Mouse (Mus musculus): ENCODE data around the gene Krtap19-2. TPM values are rescaled to one million over a fixed set of nuclear protein-coding genes. Genes with fewer than 3 reads are reported as not detected.

Gene Krtap19-2
- total and polyA plus RNA-seq, 3 experiments, result not detected

Other genes starting within 250 kb of the Krtap19-2 start
Only the 20 nearest of the 25 such genes appear.
- not detected in 2 replicates for gene 2310061N02Rik, start 166.3 kb downstream of the Krtap19-2 start, total RNA-seq (2014; fragmentation: Nextera tagmentation)
- gene 2310061N02Rik, start 166.3 kb downstream of the Krtap19-2 start, total RNA-seq (2017), result not detected in 2 replicates
- gene 2310061N02Rik, start 166.3 kb downstream of the Krtap19-2 start, polyA plus RNA-seq (2012), result not detected in 2 replicates
- gene Krtap13-1, start 145.4 kb downstream of the Krtap19-2 start, total RNA-seq (2014; fragmentation: Nextera tagmentation), result not detected in 2 replicates
- 0.27 TPM in 1 of 2 replicates, not detected in the other for gene Krtap13-1, start 145.4 kb downstream of the Krtap19-2 start, total RNA-seq (2017)
- gene Krtap13-1, start 145.4 kb downstream of the Krtap19-2 start, polyA plus RNA-seq (2012), result not detected in 2 replicates
- gene Krtap13, start 122.6 kb downstream of the Krtap19-2 start, total RNA-seq (2014; fragmentation: Nextera tagmentation), result not detected in 2 replicates
- gene Krtap13, start 122.6 kb downstream of the Krtap19-2 start, total RNA-seq (2017), result not detected in 2 replicates
- not detected in 2 replicates for gene Krtap13, start 122.6 kb downstream of the Krtap19-2 start, polyA plus RNA-seq (2012)
- not detected in 2 replicates for gene 2310034C09Rik, start 115.4 kb downstream of the Krtap19-2 start, total RNA-seq (2014; fragmentation: Nextera tagmentation)
- gene 2310034C09Rik, start 115.4 kb downstream of the Krtap19-2 start, total RNA-seq (2017), result not detected in 2 replicates
- not detected in 2 replicates for gene 2310034C09Rik, start 115.4 kb downstream of the Krtap19-2 start, polyA plus RNA-seq (2012)
- gene 2310057N15Rik, start 100.1 kb downstream of the Krtap19-2 start, total RNA-seq (2014; fragmentation: Nextera tagmentation), result not detected in 2 replicates
- 0.12 TPM in 1 of 2 replicates, not detected in the other for gene 2310057N15Rik, start 100.1 kb downstream of the Krtap19-2 start, total RNA-seq (2017)
- gene 2310057N15Rik, start 100.1 kb downstream of the Krtap19-2 start, polyA plus RNA-seq (2012), result not detected in 2 replicates
- gene Gm5965, start 96.4 kb downstream of the Krtap19-2 start, total RNA-seq (2014; fragmentation: Nextera tagmentation), result not detected in 2 replicates
- not detected in 2 replicates for gene Gm5965, start 96.4 kb downstream of the Krtap19-2 start, total RNA-seq (2017)
- gene Gm5965, start 96.4 kb downstream of the Krtap19-2 start, polyA plus RNA-seq (2012), result 0.17 TPM in 1 of 2 replicates, not detected in the other
- gene Gm20741, start 62.0 kb downstream of the Krtap19-2 start, total RNA-seq (2014; fragmentation: Nextera tagmentation), result not detected in 2 replicates
- gene Gm20741, start 62.0 kb downstream of the Krtap19-2 start, total RNA-seq (2017), result not detected in 2 replicates
- not detected in 2 replicates for gene Gm20741, start 62.0 kb downstream of the Krtap19-2 start, polyA plus RNA-seq (2012)
- not detected in 2 replicates for gene Krtap15, start 54.1 kb downstream of the Krtap19-2 start, total RNA-seq (2014; fragmentation: Nextera tagmentation)
- gene Krtap15, start 54.1 kb downstream of the Krtap19-2 start, total RNA-seq (2017), result not detected in 2 replicates
- gene Krtap15, start 54.1 kb downstream of the Krtap19-2 start, polyA plus RNA-seq (2012), result not detected in 2 replicates
- gene Krtap14, start 48.1 kb downstream of the Krtap19-2 start, total RNA-seq (2014; fragmentation: Nextera tagmentation), result not detected in 2 replicates
- 0.17 TPM in 1 of 2 replicates, not detected in the other for gene Krtap14, start 48.1 kb downstream of the Krtap19-2 start, total RNA-seq (2017)
- not detected in 2 replicates for gene Krtap14, start 48.1 kb downstream of the Krtap19-2 start, polyA plus RNA-seq (2012)
- not detected in 2 replicates for gene Krtap19-1, start 4.9 kb downstream of the Krtap19-2 start, total RNA-seq (2014; fragmentation: Nextera tagmentation)
- not detected in 2 replicates for gene Krtap19-1, start 4.9 kb downstream of the Krtap19-2 start, total RNA-seq (2017)
- gene Krtap19-1, start 4.9 kb downstream of the Krtap19-2 start, polyA plus RNA-seq (2012), result not detected in 2 replicates
- gene Krtap19-3, start 3.8 kb upstream of the Krtap19-2 start, total RNA-seq (2014; fragmentation: Nextera tagmentation), result not detected in 2 replicates
- gene Krtap19-3, start 3.8 kb upstream of the Krtap19-2 start, total RNA-seq (2017), result not detected in 2 replicates
- not detected in 2 replicates for gene Krtap19-3, start 3.8 kb upstream of the Krtap19-2 start, polyA plus RNA-seq (2012)
- not detected in 2 replicates for gene Krtap19-4, start 10.8 kb upstream of the Krtap19-2 start, total RNA-seq (2014; fragmentation: Nextera tagmentation)
- gene Krtap19-4, start 10.8 kb upstream of the Krtap19-2 start, total RNA-seq (2017), result not detected in 2 replicates
- not detected in 2 replicates for gene Krtap19-4, start 10.8 kb upstream of the Krtap19-2 start, polyA plus RNA-seq (2012)
- gene Krtap19-5, start 22.2 kb upstream of the Krtap19-2 start, total RNA-seq (2014; fragmentation: Nextera tagmentation), result not detected in 2 replicates
- not detected in 2 replicates for gene Krtap19-5, start 22.2 kb upstream of the Krtap19-2 start, total RNA-seq (2017)
- gene Krtap19-5, start 22.2 kb upstream of the Krtap19-2 start, polyA plus RNA-seq (2012), result not detected in 2 replicates
- gene Krtap19-9b, start 58.0 kb upstream of the Krtap19-2 start, total RNA-seq (2014; fragmentation: Nextera tagmentation), result not detected in 2 replicates
- gene Krtap19-9b, start 58.0 kb upstream of the Krtap19-2 start, total RNA-seq (2017), result not detected in 2 replicates
- not detected in 2 replicates for gene Krtap19-9b, start 58.0 kb upstream of the Krtap19-2 start, polyA plus RNA-seq (2012)
- gene Krtap16-3, start 88.6 kb upstream of the Krtap19-2 start, total RNA-seq (2014; fragmentation: Nextera tagmentation), result not detected in 2 replicates
- 0.23 TPM in 1 of 2 replicates, not detected in the other for gene Krtap16-3, start 88.6 kb upstream of the Krtap19-2 start, total RNA-seq (2017)
- not detected in 2 replicates for gene Krtap16-3, start 88.6 kb upstream of the Krtap19-2 start, polyA plus RNA-seq (2012)
- not detected in 2 replicates for gene Krtap22-2, start 136.5 kb upstream of the Krtap19-2 start, total RNA-seq (2014; fragmentation: Nextera tagmentation)
- gene Krtap22-2, start 136.5 kb upstream of the Krtap19-2 start, total RNA-seq (2017), result 1.0 TPM in 1 of 2 replicates, not detected in the other
- gene Krtap22-2, start 136.5 kb upstream of the Krtap19-2 start, polyA plus RNA-seq (2012), result not detected in 2 replicates
- gene Gm10229, start 141.0 kb upstream of the Krtap19-2 start, total RNA-seq (2014; fragmentation: Nextera tagmentation), result not detected in 2 replicates
- gene Gm10229, start 141.0 kb upstream of the Krtap19-2 start, total RNA-seq (2017), result not detected in 2 replicates
- gene Gm10229, start 141.0 kb upstream of the Krtap19-2 start, polyA plus RNA-seq (2012), result not detected in 2 replicates
- not detected in 2 replicates for gene Krtap6-1, start 157.4 kb upstream of the Krtap19-2 start, total RNA-seq (2014; fragmentation: Nextera tagmentation)
- gene Krtap6-1, start 157.4 kb upstream of the Krtap19-2 start, total RNA-seq (2017), result not detected in 2 replicates
- not detected in 2 replicates for gene Krtap6-1, start 157.4 kb upstream of the Krtap19-2 start, polyA plus RNA-seq (2012)
- not detected in 2 replicates for gene Gm10228, start 167.2 kb upstream of the Krtap19-2 start, total RNA-seq (2014; fragmentation: Nextera tagmentation)
- gene Gm10228, start 167.2 kb upstream of the Krtap19-2 start, total RNA-seq (2017), result not detected in 2 replicates
- gene Gm10228, start 167.2 kb upstream of the Krtap19-2 start, polyA plus RNA-seq (2012), result not detected in 2 replicates
- not detected in 2 replicates for gene Krtap6-5, start 173.6 kb upstream of the Krtap19-2 start, total RNA-seq (2014; fragmentation: Nextera tagmentation)
- not detected in 2 replicates for gene Krtap6-5, start 173.6 kb upstream of the Krtap19-2 start, total RNA-seq (2017)
- not detected in 2 replicates for gene Krtap6-5, start 173.6 kb upstream of the Krtap19-2 start, polyA plus RNA-seq (2012)